Mouse (Mus musculus) G1E (cell line): Measurements from ENCODE around the gene Gm7356.
"Not testable (repeated sequence)": the region's sequence is repeated elsewhere in the genome, so short reads cannot be mapped to it uniquely, and the experiment has no call there.

Experiments used
- CTCF ChIP-seq: IDR thresholded peaks from 2 replicates; pipeline ENCODE4 v1.5.1; 2012; ENCODE audit warnings: low read depth, low read length, inconsistent platforms, mixed read lengths
- GATA1 ChIP-seq: IDR thresholded peaks from 2 replicates; pipeline ENCODE4 v1.6.1; 2012; ENCODE audit warnings: borderline replicate concordance, low read length, inconsistent platforms, mixed read lengths

- not testable (repeated sequence) for TF ChIP-seq CTCF, GATA1
Measured at GRCm38 (mm10) chr17:14037012-14037411, 33.5 kb upstream of the Gm7356 start.
